Mouse (Mus musculus): ENCODE data around the gene Auh. TPM values are rescaled to one million over a fixed set of nuclear protein-coding genes. Genes with fewer than 3 reads are reported as not detected.

Auh gene
- 47.8 and 48.5 TPM in 2 replicates for polyA plus RNA-seq (2012; rRNA removed)

DNA sequence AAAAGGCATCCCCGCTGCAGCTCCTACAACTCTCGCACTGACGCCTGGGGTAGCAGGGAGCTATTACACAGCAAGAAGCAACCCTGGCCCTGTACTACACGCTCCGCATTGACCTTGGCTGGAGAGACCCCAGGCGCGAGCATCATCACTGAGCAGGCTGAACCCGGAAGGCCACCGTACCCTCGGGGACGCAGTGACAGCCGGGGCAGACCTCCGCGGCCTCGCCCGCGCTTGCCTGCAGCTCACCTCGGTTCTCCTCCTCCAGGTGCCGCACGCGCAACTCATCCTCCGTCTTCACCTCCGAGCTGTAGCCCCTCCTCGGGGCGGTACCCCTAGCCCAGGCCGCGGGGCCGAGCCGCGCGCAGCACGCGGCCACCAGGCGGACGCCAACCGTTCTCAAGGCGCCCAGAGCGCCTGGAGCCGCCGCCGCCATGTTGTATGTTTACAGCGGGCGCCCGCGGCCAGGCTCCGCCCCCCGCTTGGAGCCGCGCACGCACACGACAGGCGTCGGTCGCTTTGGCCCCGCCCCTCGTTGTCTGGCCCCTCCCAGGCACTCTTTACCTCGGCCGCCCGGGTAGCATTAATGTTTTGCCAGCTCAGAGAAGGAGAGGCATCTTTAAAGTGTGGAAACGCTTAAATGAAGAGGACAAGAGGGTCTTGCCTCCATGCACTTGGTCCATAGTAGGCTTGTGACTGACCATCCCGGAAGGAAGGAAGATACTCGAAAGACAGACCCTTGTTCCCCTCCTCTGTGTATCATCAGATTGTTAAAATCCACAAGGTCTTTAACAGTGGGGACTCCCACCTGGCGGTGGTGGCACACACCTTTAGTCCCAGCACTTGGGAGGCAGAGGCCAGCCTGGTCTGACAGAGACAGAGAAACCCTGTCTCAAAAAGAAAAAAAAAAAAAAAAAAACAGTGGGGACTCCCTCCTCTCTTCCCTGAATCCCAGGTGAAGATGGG is at the start of gene Auh:
Auh (minus strand) TSS at position 473 of the 963 bp plus-strand sequence.
- WGBS, result under 1% methylated on average over 63 of the region's 63 CpGs
- H3K4me1 ChIP-seq (replicated peaks; ENCODE audit: control insufficient read depth, insufficient read depth, low read length), result peaks cover 25% of the 10 kb centered on the region

GRCm38 (mm10) chr13:52978321-52978981 is 49.0 kb upstream of the Auh start:
- peaks cover 22% of the 10 kb centered on the region for H3K4me1 ChIP-seq (replicated peaks; ENCODE audit: control insufficient read depth, insufficient read depth, low read length)
- peak; percentile 9 for DNase-seq
- peak overlapping the region; percentile 14 for H3K4me3 ChIP-seq (ENCODE audit: control insufficient read depth, insufficient read depth, low read length)
- H3K27me3 ChIP-seq (ENCODE audit: control insufficient read depth, insufficient read depth, low read length), result peaks cover 15% of the 10 kb centered on the region
- no peak overlapping the region for H3K27ac ChIP-seq (ENCODE audit: control insufficient read depth, insufficient read depth, low read length)
- under 1% methylated on average over 64 of the region's 64 CpGs for WGBS
- no peaks in the 10 kb centered on the region for H3K36me3 ChIP-seq (ENCODE audit: control insufficient read depth, insufficient read depth, low read length)
- TF ChIP-seq POLR2A (IDR thresholded peaks at IDR 0.05; ENCODE audit: control insufficient read depth, extremely low read depth, insufficient read depth, low read length, poor library complexity) (no peak), CTCF (IDR thresholded peaks at IDR 0.05; ENCODE audit: borderline replicate concordance, control insufficient read depth, extremely low read depth, insufficient read depth, low read length, poor library complexity) (no peak)

More for the DNA sequence above, at the start of gene Auh:
- Histone ChIP-seq H3K27me3 (ENCODE audit: control insufficient read depth, insufficient read depth, low read length) (no peaks in the 10 kb centered on the region), H3K36me3 (ENCODE audit: control insufficient read depth, insufficient read depth, low read length) (no peaks in the 10 kb centered on the region), H3K4me3 (ENCODE audit: control insufficient read depth, insufficient read depth, low read length) (peak within 1 kb of the TSS; percentile 58), H3K27ac (ENCODE audit: control insufficient read depth, insufficient read depth, low read length) (peak within 1 kb of the TSS; percentile 20; the same call in 1 of the 2 replicates)
- TF ChIP-seq POLR2A (IDR thresholded peaks at IDR 0.05; ENCODE audit: control insufficient read depth, extremely low read depth, insufficient read depth, low read length, poor library complexity) (peak; percentile 91), CTCF (IDR thresholded peaks at IDR 0.05; ENCODE audit: borderline replicate concordance, control insufficient read depth, extremely low read depth, insufficient read depth, low read length, poor library complexity) (peak; percentile 73)
- DNase-seq, result peak; percentile 86

- Histone ChIP-seq H3K4me3 (ENCODE audit: control insufficient read depth, insufficient read depth, low read length) (no peak overlapping the region), H3K36me3 (ENCODE audit: control insufficient read depth, insufficient read depth, low read length) (no peaks in the 10 kb centered on the region), H3K4me1 (replicated peaks; ENCODE audit: control insufficient read depth, insufficient read depth, low read length) (peaks cover 22% of the 10 kb centered on the region), H3K27me3 (ENCODE audit: control insufficient read depth, insufficient read depth, low read length) (peaks cover 15% of the 10 kb centered on the region), H3K27ac (ENCODE audit: control insufficient read depth, insufficient read depth, low read length) (no peak overlapping the region)
- TF ChIP-seq POLR2A (IDR thresholded peaks at IDR 0.05; ENCODE audit: control insufficient read depth, extremely low read depth, insufficient read depth, low read length, poor library complexity) (no peak), CTCF (IDR thresholded peaks at IDR 0.05; ENCODE audit: borderline replicate concordance, control insufficient read depth, extremely low read depth, insufficient read depth, low read length, poor library complexity) (no peak)
- DNase-seq, result no peak
- WGBS, result 52% methylated on average over 4 of the region's 4 CpGs
These were observed 48.3 kb upstream of the Auh start for GRCm38 (mm10) chr13:52977757-52978156.

GRCm38 (mm10) chr13:52977221-52977609 is 47.7 kb upstream of the Auh start:
- Histone ChIP-seq H3K4me3 (ENCODE audit: control insufficient read depth, insufficient read depth, low read length) (no peak overlapping the region), H3K27ac (ENCODE audit: control insufficient read depth, insufficient read depth, low read length) (no peak overlapping the region), H3K27me3 (ENCODE audit: control insufficient read depth, insufficient read depth, low read length) (peaks cover 15% of the 10 kb centered on the region), H3K36me3 (ENCODE audit: control insufficient read depth, insufficient read depth, low read length) (no peaks in the 10 kb centered on the region), H3K4me1 (replicated peaks; ENCODE audit: control insufficient read depth, insufficient read depth, low read length) (peaks cover 22% of the 10 kb centered on the region)
- TF ChIP-seq POLR2A (IDR thresholded peaks at IDR 0.05; ENCODE audit: control insufficient read depth, extremely low read depth, insufficient read depth, low read length, poor library complexity) (no peak), CTCF (IDR thresholded peaks at IDR 0.05; ENCODE audit: borderline replicate concordance, control insufficient read depth, extremely low read depth, insufficient read depth, low read length, poor library complexity) (no peak)
- no peak for DNase-seq
- 97% methylated on average over 9 of the region's 9 CpGs for WGBS

- peaks cover 15% of the 10 kb centered on the region for H3K27me3 ChIP-seq (ENCODE audit: control insufficient read depth, insufficient read depth, low read length)
- 84% methylated on average over 16 of the region's 16 CpGs for WGBS
- H3K36me3 ChIP-seq (ENCODE audit: control insufficient read depth, insufficient read depth, low read length), result no peaks in the 10 kb centered on the region
- H3K4me1 ChIP-seq (replicated peaks; ENCODE audit: control insufficient read depth, insufficient read depth, low read length), result peaks cover 18% of the 10 kb centered on the region
- H3K4me3 ChIP-seq (ENCODE audit: control insufficient read depth, insufficient read depth, low read length), result no peak overlapping the region
- no peak overlapping the region for H3K27ac ChIP-seq (ENCODE audit: control insufficient read depth, insufficient read depth, low read length)
- no peak for DNase-seq
- TF ChIP-seq POLR2A (IDR thresholded peaks at IDR 0.05; ENCODE audit: control insufficient read depth, extremely low read depth, insufficient read depth, low read length, poor library complexity), result no peak
- no peak for TF ChIP-seq CTCF (IDR thresholded peaks at IDR 0.05; ENCODE audit: borderline replicate concordance, control insufficient read depth, extremely low read depth, insufficient read depth, low read length, poor library complexity)
These were observed 47.2 kb upstream of the Auh start for GRCm38 (mm10) chr13:52976510-52977220.

GRCm38 (mm10) chr13:52976130-52976509 is 46.6 kb upstream of the Auh start:
- no peak for DNase-seq
- Histone ChIP-seq H3K27me3 (ENCODE audit: control insufficient read depth, insufficient read depth, low read length) (peaks cover 15% of the 10 kb centered on the region), H3K4me3 (ENCODE audit: control insufficient read depth, insufficient read depth, low read length) (no peak overlapping the region), H3K27ac (ENCODE audit: control insufficient read depth, insufficient read depth, low read length) (no peak overlapping the region), H3K4me1 (replicated peaks; ENCODE audit: control insufficient read depth, insufficient read depth, low read length) (peaks cover 12% of the 10 kb centered on the region), H3K36me3 (ENCODE audit: control insufficient read depth, insufficient read depth, low read length) (no peaks in the 10 kb centered on the region)
- no peak for TF ChIP-seq CTCF (IDR thresholded peaks at IDR 0.05; ENCODE audit: borderline replicate concordance, control insufficient read depth, extremely low read depth, insufficient read depth, low read length, poor library complexity)
- no peak for TF ChIP-seq POLR2A (IDR thresholded peaks at IDR 0.05; ENCODE audit: control insufficient read depth, extremely low read depth, insufficient read depth, low read length, poor library complexity)
- WGBS, result 83% methylated on average over 8 of the region's 8 CpGs

Measured in thymus, adult 2 months (tissue).